Mouse (Mus musculus): ENCODE measurements around the gene Rd3l. TPM values are rescaled to one million over a fixed set of nuclear protein-coding genes. Genes with fewer than 3 reads are reported as not detected.

The Rd3l gene
- total RNA-seq (2021): not detected
- long read RNA-seq, experiment 1: 0 reads
- long read RNA-seq, experiment 2: 0 reads

GRCm38 (mm10) chr12:111980887-111981367 lies at the start of gene Rd3l:
Rd3l (minus strand) TSS chr12:111981317.
- DNase-seq (ENCODE audit: low spot score): no peak

GRCm38 (mm10) chr12:112027408-112027807 lies 46.3 kb upstream of the Rd3l start:
- no peak for DNase-seq (ENCODE audit: low spot score)

GRCm38 (mm10) chr12:112025907-112026645 lies 45.0 kb upstream of the Rd3l start:
- no peak for DNase-seq (ENCODE audit: low spot score)

- no peak for DNase-seq (ENCODE audit: low spot score)
These were observed 44.3 kb upstream of the Rd3l start for GRCm38 (mm10) chr12:112025457-112025856.

DNA sequence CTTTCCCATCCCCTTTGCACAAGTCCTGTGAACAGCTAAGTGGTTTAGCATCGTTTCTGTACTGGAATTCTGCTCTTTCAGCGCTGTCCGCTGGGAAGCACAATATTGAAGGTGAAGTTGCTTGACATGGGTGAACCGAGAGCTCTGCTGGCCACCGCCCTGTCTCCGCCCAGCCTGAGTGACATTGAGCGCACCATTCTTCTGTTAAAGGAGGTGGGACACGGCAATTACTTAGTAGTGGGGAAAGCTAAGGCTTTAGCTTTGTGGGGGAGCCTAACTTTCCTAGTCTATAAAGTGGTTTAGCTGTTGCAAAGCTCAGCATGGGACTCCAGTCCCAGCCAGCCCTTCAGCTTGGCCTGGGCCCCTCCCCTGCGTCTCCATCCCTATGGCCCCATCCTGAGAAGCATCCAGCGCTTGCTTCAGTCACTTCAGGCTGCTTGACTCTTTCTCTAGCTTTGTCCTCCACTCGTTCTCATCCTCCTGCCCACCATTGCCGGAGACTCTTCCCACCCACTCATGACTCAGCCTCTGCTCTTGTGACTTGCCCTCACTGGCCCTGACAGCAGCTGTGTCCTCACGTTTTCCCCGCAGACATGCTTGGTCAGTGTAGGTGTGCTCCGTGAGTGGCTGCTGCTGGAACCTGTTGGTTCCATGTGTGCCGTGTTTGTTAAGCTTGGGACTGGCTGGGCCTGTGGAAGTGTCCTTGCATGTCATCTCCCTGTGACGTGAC lies 43.6 kb upstream of the Rd3l start:
- DNase-seq (ENCODE audit: low spot score): no peak

DNA sequence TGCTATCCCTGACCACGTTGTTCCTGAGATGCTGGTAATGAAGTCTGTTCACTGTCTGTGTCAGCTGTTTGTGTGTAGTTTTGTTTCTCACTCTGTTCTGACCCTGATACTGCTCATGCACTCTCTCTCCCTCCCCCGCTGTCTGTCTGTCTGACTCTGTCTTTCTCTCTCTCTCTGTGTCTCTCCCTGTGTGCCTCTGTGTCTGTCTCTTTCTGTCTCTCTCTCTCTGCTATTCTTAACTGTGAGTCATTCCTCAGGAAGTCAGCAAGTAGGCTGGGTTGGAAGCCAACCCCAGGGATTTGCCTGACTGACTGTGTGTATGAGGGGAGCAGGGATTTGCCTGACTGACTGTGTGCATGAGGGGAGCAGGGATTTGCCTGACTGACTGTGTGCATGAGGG lies 42.2 kb upstream of the Rd3l start:
- DNase-seq (ENCODE audit: low spot score): no peak

- DNase-seq (ENCODE audit: low spot score): no peak
These were observed 35.2 kb upstream of the Rd3l start for GRCm38 (mm10) chr12:112016346-112016745.

DNA sequence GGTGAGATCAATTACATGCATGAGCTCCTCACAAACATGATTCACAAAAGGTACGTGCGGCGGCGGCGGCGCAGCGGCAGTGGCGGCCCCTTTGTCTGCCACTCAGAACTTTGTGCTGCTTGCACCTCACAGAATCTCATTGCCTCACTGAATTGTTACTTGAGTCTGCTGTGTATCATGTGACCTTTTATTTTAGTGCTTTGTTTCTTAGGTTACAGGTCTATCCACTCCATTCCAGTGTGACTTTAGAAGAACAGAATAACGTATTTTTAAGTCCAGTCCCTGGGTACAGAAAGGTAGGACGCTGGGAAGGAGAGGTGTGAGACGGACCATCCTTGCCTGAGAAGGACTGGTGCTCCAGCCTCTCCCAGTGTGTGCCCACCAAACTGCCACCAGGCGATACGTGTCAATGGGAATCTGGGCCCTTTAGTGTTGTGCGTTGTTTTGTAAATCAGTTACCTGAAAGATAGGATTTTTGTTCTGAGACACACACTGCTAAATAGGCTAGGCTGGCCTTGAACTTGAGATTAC lies 32.2 kb upstream of the Rd3l start:
- DNase-seq (ENCODE audit: low spot score): no peak

DNA sequence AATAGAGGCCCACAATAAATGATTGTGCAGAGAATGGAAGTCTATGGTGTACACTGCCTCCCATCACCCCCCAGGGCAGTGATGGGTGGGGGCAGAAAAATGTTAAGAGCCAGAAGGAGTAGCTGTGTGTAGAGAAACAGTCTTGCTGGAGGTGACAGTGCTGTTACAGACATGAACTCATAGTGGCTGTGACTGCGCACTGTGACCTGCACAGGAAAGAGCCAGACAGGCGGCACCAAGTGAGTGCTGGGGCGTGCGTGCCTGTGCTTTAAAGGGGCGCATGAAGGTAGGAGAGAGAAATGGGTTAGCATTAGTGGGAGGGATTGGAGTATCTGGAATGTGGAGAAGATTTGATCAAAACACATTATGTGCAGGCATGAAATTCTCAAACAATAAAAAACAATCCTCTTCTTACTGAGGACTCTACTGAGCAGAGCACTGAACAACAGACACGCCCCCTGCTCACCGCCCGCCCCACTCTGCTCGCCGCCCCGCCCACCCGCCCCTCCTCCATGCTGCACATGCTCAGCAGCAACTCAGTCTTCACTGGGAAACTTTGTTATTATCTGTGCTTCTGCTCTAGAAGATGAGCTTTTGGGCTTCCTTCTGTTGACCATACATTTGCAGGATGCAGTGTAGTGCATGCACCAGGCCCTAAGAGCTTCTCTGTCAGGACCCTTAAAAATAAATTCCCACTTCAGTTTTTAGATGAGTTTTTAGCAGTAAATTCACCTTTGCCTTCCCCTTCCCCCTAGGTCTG lies 31.6 kb upstream of the Rd3l start:
- DNase-seq (ENCODE audit: low spot score): no peak

DNA sequence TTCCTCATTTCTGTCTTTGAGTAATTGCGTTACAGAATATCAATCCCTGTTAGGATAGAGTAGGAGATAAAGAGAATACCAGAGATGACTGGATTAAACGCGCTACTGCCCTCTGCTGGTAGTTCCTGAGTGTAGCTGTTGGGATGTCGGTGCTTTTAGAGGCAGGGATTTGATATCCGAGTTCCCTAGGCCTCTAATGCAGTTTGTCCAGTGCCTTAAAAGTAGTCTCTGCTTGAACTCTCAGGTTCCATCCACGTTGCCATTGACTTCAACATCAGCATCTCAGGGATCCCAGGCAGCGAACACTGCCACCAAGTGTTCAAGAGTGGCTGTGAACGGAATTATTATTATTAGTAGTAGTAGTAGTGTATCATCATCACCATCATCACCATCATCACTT lies 20.1 kb upstream of the Rd3l start:
- peak; percentile 60 for DNase-seq (ENCODE audit: low spot score)

- DNase-seq (ENCODE audit: low spot score): no peak
These were observed 18.6 kb upstream of the Rd3l start for GRCm38 (mm10) chr12:111999735-112000134.

DNA sequence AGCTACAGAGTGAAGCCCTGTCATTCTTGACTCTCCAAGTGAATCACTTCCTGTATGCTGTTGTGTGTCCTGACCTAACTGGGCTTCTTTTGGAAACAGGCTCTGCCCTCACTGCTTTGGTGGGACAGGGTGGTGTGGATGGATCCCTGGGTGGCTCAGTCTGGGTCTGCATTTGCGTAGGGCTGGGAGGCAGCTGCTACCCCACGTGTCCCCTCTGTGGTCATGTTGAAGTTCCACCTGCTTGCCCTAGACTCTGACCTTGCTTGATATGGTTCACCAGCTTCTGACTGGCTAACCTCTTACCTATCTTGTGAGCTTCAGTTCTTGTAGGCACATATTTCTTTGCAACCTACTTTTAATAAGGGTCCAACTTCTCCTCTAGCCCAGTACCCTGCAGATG lies 14.0 kb upstream of the Rd3l start:
- DNase-seq (ENCODE audit: low spot score): no peak

DNA sequence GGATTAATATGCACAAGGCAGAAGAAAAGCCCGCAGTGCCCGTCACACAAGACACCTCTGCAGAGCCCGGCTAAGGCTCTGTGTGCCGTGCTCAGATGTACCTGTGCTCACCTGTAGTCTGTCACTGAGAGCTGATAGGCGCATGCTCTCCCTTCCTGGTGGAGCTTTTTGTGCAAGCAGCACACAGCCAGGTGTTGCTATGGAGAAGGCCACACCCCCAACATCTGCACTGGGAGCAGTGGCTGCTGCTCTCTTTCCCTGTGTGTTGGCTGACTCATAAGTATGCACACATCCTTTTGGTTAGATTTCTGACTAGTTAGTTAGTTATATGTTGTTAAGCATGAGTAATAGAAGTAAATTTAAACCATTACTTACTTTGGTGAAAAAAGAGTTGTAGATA lies 11.5 kb upstream of the Rd3l start:
- no peak for DNase-seq (ENCODE audit: low spot score)

GRCm38 (mm10) chr12:111986756-111987155 lies 5.6 kb upstream of the Rd3l start:
- no peak for DNase-seq (ENCODE audit: low spot score)

DNA sequence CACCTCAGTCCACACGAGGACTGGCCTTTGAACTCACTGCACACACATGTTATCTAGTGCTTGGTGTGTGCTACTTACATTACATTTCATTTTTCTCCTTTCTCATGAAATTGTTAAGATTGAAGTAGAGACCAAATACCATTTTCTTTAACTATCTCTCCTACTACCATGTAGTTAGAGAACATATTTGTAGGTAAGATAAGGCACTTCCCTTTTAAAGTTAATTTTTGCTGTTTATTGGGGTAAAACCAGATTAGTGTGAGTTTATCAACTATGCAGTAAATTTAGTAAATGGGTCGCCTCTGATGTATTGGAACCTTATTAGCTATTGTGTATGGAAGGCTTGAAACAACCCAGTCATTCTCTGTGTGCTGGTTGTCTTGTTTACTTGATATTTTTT lies 2.0 kb upstream of the Rd3l start:
- DNase-seq (ENCODE audit: low spot score): no peak

GRCm38 (mm10) chr12:111981831-111982230 lies 714 bp upstream of the Rd3l start:
- DNase-seq (ENCODE audit: low spot score): no peak

DNA sequence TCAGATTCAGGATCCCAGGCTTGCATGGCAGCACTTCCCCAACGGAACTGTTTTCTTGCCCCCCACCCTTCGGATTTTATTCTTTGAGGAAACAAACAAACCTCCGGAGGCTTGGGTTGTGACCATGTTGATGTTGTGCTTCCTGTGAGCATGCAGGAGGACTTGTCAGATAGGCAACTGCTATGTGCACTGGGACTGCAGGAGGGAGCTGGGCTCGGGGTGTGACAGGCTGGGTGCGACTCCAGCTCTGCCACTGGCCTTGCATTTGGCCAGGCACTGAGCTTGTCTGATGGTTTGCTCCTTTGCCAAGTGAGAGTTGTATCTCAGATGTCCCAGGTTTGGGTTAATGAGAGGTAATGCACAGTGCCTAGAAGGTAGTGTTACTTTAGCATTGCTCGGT lies 2.8 kb downstream of the Rd3l start:
- DNase-seq (ENCODE audit: low spot score): no peak

GRCm38 (mm10) chr12:111977138-111977537 lies 4.0 kb downstream of the Rd3l start:
- DNase-seq (ENCODE audit: low spot score): no peak

- no peak for DNase-seq (ENCODE audit: low spot score)
These were observed 6.5 kb downstream of the Rd3l start for GRCm38 (mm10) chr12:111974578-111974977.

DNA sequence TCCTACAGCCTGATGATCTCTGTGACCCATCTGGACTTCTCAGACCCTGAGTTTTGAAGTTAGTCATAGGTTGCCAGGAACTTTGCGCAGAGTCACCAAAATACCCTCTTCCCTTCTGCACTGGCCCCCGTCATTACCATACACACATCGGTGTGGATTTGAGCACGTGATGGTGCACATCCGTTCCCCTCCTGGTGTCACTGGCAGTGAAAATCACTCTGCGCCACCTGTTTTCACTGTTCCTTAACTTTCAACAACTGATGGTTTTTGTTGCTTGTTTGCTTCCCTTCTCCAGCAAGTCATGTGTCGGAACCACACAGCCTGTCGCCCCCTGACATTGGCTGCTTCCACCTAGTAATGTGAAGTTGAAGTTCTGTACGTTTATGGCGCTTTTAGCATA lies 8.6 kb downstream of the Rd3l start:
- no peak for DNase-seq (ENCODE audit: low spot score)

GRCm38 (mm10) chr12:111971231-111971686 lies 9.9 kb downstream of the Rd3l start, which contains the start of gene Tdrd9:
Tdrd9 (plus strand) TSS chr12:111971559.
- DNase-seq (ENCODE audit: low spot score): no peak

- DNase-seq (ENCODE audit: low spot score): no peak
These were observed 11.0 kb downstream of the Rd3l start for GRCm38 (mm10) chr12:111970085-111970484.
